Mouse (Mus musculus) G1E (cell line): ENCODE results near the gene 2210011C24Rik.

Experiments
- CTCF ChIP-seq: IDR thresholded peaks from 2 replicates; pipeline ENCODE4 v1.5.1; 2012; ENCODE audit warnings: low read depth, low read length, inconsistent platforms, mixed read lengths
- GATA1 ChIP-seq: IDR thresholded peaks from 2 replicates; pipeline ENCODE4 v1.6.1; 2012; ENCODE audit warnings: borderline replicate concordance, low read length, inconsistent platforms, mixed read lengths
- GATA2 ChIP-seq: IDR thresholded peaks from 2 replicates; pipeline ENCODE4 v1.6.1; 2012; ENCODE audit warnings: low read depth, low read length, inconsistent platforms, borderline replicate concordance
- POLR2AphosphoS5 ChIP-seq: IDR thresholded peaks from 2 replicates; pipeline ENCODE4 v1.6.1; 2012; ENCODE audit warnings: low read depth, low read length, inconsistent platforms; ENCODE audit not compliant: insufficient replicate concordance
- TAL1 ChIP-seq: conservative IDR thresholded peaks from 2 replicates; pipeline ENCODE4 v1.6.1; 2012; ENCODE audit warnings: low read depth, low read length, inconsistent platforms, mixed read lengths

GRCm38 (mm10) chr8:84042066-84042947 is 30.3 kb upstream of the 2210011C24Rik start, which contains the start of gene Il27ra:
- no peak for TF ChIP-seq CTCF
- TF ChIP-seq TAL1 = no peak
- TF ChIP-seq GATA1 = no peak
- no peak for TF ChIP-seq POLR2AphosphoS5
- TF ChIP-seq GATA2 = no peak
